Mouse (Mus musculus): ENCODE results near the gene Unc13b. TPM values are rescaled to one million over a fixed set of nuclear protein-coding genes. Genes with fewer than 3 reads are reported as not detected.
A peak's percentile ranks its signal among the peaks of the same experiment; 100 is the strongest.

The Unc13b gene
- polyA plus RNA-seq, 1 experiment: 5.0 TPM

- Histone ChIP-seq H3K27ac (ENCODE audit: insufficient read depth, low read depth, low read length) (no peak overlapping the region), H3K27me3 (replicated peaks; ENCODE audit: control insufficient read depth, insufficient read depth, low read length) (no peaks in the 10 kb centered on the region), H3K4me1 (ENCODE audit: control insufficient read depth, insufficient read depth, low read length) (no peaks in the 10 kb centered on the region), H3K4me3 (ENCODE audit: insufficient read depth, low read depth, low read length) (no peak overlapping the region), H3K36me3 (ENCODE audit: control insufficient read depth, insufficient read depth, low read length) (no peaks in the 10 kb centered on the region)
- DNase-seq: peak; percentile 5
- 30% methylated on average over 2 of the region's 2 CpGs for WGBS
- TF ChIP-seq CTCF (conservative IDR thresholded peaks at IDR 0.05; ENCODE audit: insufficient read depth, insufficient read length, low read depth, low read length) (no peak), POLR2A (IDR thresholded peaks at IDR 0.05; ENCODE audit: low read depth, low read length) (no peak)
Observed at GRCm38 (mm10) chr4:43244022-43244421, 185.3 kb downstream of the Unc13b start.

DNA sequence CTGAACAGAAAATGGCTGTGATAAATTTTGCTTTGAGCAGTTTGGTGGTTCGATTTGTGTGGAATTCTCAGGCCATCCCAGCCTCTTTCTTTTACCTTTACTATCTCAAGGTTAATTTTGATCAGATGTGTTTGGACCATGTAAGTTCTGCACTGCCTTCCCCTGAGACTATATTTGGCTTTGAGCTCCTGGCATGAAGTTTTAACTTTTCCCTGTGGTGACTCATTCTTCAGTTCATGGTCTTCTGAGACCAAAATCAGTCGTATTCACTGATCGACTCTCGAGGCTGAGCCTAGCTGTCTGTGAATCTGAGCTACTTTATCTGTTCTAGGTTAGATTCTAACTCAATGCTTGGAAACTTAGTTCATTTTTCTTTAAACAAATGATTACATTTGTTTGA lies 187.0 kb downstream of the Unc13b start:
- no peaks in the 10 kb centered on the region for H3K4me1 ChIP-seq (ENCODE audit: control insufficient read depth, insufficient read depth, low read length)
- DNase-seq: no peak
- 89% methylated on average over 4 of the region's 4 CpGs for WGBS
- TF ChIP-seq POLR2A (IDR thresholded peaks at IDR 0.05; ENCODE audit: low read depth, low read length) (no peak), CTCF (conservative IDR thresholded peaks at IDR 0.05; ENCODE audit: insufficient read depth, insufficient read length, low read depth, low read length) (no peak)
- no peak overlapping the region for H3K4me3 ChIP-seq (ENCODE audit: insufficient read depth, low read depth, low read length)
- no peak overlapping the region for H3K27ac ChIP-seq (ENCODE audit: insufficient read depth, low read depth, low read length)
- H3K27me3 ChIP-seq (replicated peaks; ENCODE audit: control insufficient read depth, insufficient read depth, low read length): no peaks in the 10 kb centered on the region
- no peaks in the 10 kb centered on the region; the same call in 1 of the 2 replicates for H3K36me3 ChIP-seq (ENCODE audit: control insufficient read depth, insufficient read depth, low read length)

DNA sequence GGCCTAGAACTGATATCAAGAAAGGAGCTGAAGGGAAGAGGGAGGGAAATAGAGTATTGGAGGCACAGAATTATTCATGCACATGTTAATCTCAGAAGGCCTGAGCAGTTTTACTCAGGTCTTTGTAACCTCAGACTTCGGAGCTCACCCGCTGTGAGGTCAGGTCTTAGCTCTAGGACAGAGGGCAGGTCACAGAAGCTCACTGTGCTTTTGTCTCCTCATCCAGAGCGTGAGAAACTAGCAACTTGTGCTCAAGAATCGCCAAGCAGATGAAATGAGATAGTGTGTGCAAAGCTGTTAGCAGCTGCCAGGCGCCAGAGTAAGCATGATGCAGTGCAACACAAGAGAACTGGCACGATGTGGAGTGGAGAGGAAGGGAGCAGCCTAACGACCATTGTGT lies 189.3 kb downstream of the Unc13b start:
- Histone ChIP-seq H3K36me3 (ENCODE audit: control insufficient read depth, insufficient read depth, low read length) (no peaks in the 10 kb centered on the region; the same call in 1 of the 2 replicates), H3K27ac (ENCODE audit: insufficient read depth, low read depth, low read length) (no peak overlapping the region), H3K4me3 (ENCODE audit: insufficient read depth, low read depth, low read length) (no peak overlapping the region), H3K4me1 (ENCODE audit: control insufficient read depth, insufficient read depth, low read length) (no peaks in the 10 kb centered on the region), H3K27me3 (replicated peaks; ENCODE audit: control insufficient read depth, insufficient read depth, low read length) (no peaks in the 10 kb centered on the region)
- DNase-seq: no peak
- TF ChIP-seq POLR2A (IDR thresholded peaks at IDR 0.05; ENCODE audit: low read depth, low read length) (no peak), CTCF (conservative IDR thresholded peaks at IDR 0.05; ENCODE audit: insufficient read depth, insufficient read length, low read depth, low read length) (no peak)
- WGBS: 74% methylated on average over 7 of the region's 7 CpGs

DNA sequence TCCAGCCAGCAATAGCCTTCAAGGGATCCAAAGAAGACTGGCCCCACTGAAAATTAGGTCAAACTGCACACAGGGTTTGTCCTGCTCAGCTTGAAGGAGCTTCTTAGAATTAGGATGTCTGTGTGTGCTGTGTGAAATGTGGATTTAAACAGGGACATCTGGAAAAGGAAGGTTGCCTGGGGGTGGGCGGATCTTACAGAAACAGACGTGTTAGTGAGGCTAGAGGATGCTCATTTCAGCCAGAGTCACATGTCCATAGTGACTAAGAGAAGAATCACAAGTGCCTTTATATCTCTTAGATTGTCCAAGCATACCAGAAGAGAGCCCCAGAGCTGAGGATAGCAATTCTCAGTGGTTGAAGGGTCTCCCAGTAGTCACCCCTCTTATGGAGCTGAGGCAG lies 190.2 kb downstream of the Unc13b start:
- H3K4me1 ChIP-seq (ENCODE audit: control insufficient read depth, insufficient read depth, low read length): no peaks in the 10 kb centered on the region
- WGBS: 89% methylated on average over 2 of the region's 2 CpGs
- H3K27ac ChIP-seq (ENCODE audit: insufficient read depth, low read depth, low read length): no peak overlapping the region
- no peaks in the 10 kb centered on the region; the same call in 1 of the 2 replicates for H3K36me3 ChIP-seq (ENCODE audit: control insufficient read depth, insufficient read depth, low read length)
- no peak for TF ChIP-seq POLR2A (IDR thresholded peaks at IDR 0.05; ENCODE audit: low read depth, low read length)
- TF ChIP-seq CTCF (conservative IDR thresholded peaks at IDR 0.05; ENCODE audit: insufficient read depth, insufficient read length, low read depth, low read length): no peak
- no peaks in the 10 kb centered on the region for H3K27me3 ChIP-seq (replicated peaks; ENCODE audit: control insufficient read depth, insufficient read depth, low read length)
- DNase-seq: no peak
- H3K4me3 ChIP-seq (ENCODE audit: insufficient read depth, low read depth, low read length): no peak overlapping the region

DNA sequence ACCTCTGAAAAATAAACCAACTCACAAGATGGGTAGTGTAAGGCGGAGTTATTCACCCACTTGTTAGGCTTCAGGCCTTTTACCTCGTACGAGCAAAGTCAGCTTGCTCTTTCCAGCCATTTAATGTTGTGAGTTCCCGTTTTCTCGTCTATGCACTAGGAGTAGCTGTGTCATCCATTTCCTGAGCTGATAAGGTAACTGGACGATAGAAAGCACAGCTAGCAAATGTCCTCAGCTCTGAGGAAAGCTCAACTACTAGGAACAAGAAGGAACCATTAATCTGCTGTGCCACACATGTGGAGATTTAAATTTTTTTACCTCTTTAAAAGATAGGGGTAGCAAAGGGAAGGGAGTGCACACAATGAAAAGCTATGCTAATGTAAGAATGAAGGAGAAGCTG lies 192.5 kb downstream of the Unc13b start:
- TF ChIP-seq POLR2A (IDR thresholded peaks at IDR 0.05; ENCODE audit: low read depth, low read length) (no peak), CTCF (conservative IDR thresholded peaks at IDR 0.05; ENCODE audit: insufficient read depth, insufficient read length, low read depth, low read length) (no peak)
- H3K36me3 ChIP-seq (ENCODE audit: control insufficient read depth, insufficient read depth, low read length): no peaks in the 10 kb centered on the region; the same call in 1 of the 2 replicates
- H3K4me1 ChIP-seq (ENCODE audit: control insufficient read depth, insufficient read depth, low read length): no peaks in the 10 kb centered on the region
- H3K27me3 ChIP-seq (replicated peaks; ENCODE audit: control insufficient read depth, insufficient read depth, low read length): no peaks in the 10 kb centered on the region
- H3K27ac ChIP-seq (ENCODE audit: insufficient read depth, low read depth, low read length): no peak overlapping the region
- DNase-seq: no peak
- H3K4me3 ChIP-seq (ENCODE audit: insufficient read depth, low read depth, low read length): no peak overlapping the region
- 84% methylated on average over 6 of the region's 6 CpGs for WGBS

DNA sequence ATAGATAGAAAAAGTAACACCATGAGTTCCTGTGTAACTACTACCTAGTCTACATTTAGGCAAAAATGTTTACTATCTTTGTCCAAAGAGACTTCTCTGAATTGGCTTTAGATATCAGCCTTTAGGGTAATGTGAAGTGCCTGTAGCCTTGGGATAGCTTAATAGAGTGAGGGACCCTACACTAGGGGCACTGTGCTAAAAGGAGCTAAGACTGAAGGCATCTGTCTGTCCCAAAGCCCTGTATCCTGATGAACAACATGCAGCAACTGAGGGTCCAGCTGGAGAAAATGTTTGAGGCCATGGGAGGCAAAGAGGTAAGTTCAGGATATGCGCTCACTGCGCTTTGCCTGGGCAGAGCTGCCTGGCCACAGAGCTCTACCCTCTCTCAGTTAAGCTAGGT lies 198.3 kb downstream of the Unc13b start:
- Histone ChIP-seq H3K36me3 (ENCODE audit: control insufficient read depth, insufficient read depth, low read length) (no peaks in the 10 kb centered on the region), H3K27me3 (replicated peaks; ENCODE audit: control insufficient read depth, insufficient read depth, low read length) (no peaks in the 10 kb centered on the region), H3K27ac (ENCODE audit: insufficient read depth, low read depth, low read length) (no peak overlapping the region), H3K4me3 (ENCODE audit: insufficient read depth, low read depth, low read length) (no peak overlapping the region), H3K4me1 (ENCODE audit: control insufficient read depth, insufficient read depth, low read length) (no peaks in the 10 kb centered on the region)
- TF ChIP-seq CTCF (conservative IDR thresholded peaks at IDR 0.05; ENCODE audit: insufficient read depth, insufficient read length, low read depth, low read length) (no peak), POLR2A (IDR thresholded peaks at IDR 0.05; ENCODE audit: low read depth, low read length) (no peak)
- 100% methylated on average over 2 of the region's 2 CpGs for WGBS
- DNase-seq: no peak

DNA sequence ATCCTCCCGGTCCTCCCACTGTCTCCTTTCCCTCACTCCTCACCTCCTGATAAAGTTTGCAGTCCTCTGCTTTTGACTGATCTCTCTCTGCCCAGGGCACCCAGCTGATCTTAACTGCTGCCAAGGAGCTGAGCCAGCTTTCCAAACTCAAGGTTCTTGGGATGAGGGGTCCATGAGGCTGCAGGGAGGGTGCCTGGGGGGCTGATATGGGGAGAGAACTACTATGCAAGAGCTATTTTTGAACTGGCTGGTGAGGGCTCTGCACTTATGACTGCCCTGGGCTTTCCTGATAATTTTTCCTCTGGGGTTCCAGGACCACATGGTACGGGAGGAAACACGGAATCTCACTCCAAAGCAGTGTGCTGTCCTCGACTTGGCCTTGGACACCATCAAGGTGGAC lies 199.8 kb downstream of the Unc13b start:
- Histone ChIP-seq H3K36me3 (ENCODE audit: control insufficient read depth, insufficient read depth, low read length) (no peaks in the 10 kb centered on the region), H3K4me3 (ENCODE audit: insufficient read depth, low read depth, low read length) (no peak overlapping the region), H3K4me1 (ENCODE audit: control insufficient read depth, insufficient read depth, low read length) (no peaks in the 10 kb centered on the region), H3K27me3 (replicated peaks; ENCODE audit: control insufficient read depth, insufficient read depth, low read length) (no peaks in the 10 kb centered on the region), H3K27ac (ENCODE audit: insufficient read depth, low read depth, low read length) (no peak overlapping the region)
- no peak for DNase-seq
- TF ChIP-seq CTCF (conservative IDR thresholded peaks at IDR 0.05; ENCODE audit: insufficient read depth, insufficient read length, low read depth, low read length) (no peak), POLR2A (IDR thresholded peaks at IDR 0.05; ENCODE audit: low read depth, low read length) (no peak)
- 91% methylated on average over 4 of the region's 4 CpGs for WGBS

DNA sequence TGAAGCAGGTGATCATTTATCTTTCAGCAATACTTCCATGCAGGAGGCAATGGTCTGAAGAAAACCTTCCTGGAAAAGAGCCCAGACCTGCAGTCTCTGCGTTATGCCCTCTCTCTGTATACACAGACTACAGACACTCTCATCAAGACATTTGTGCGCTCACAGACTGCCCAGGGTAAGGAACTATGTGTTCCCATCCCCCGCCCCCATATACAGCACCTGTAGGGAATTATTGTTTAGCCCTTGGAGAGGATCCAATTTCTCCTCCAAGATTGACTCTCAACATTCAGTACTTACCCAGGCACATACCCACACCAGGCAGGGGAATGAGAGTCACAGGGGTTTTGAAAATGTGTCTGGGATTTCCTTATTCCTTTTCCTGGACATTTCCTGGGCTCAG lies 200.7 kb downstream of the Unc13b start:
- H3K27me3 ChIP-seq (replicated peaks; ENCODE audit: control insufficient read depth, insufficient read depth, low read length): no peaks in the 10 kb centered on the region
- no peak overlapping the region for H3K27ac ChIP-seq (ENCODE audit: insufficient read depth, low read depth, low read length)
- H3K36me3 ChIP-seq (ENCODE audit: control insufficient read depth, insufficient read depth, low read length): no peaks in the 10 kb centered on the region
- no peak overlapping the region for H3K4me3 ChIP-seq (ENCODE audit: insufficient read depth, low read depth, low read length)
- no peaks in the 10 kb centered on the region for H3K4me1 ChIP-seq (ENCODE audit: control insufficient read depth, insufficient read depth, low read length)
- TF ChIP-seq POLR2A (IDR thresholded peaks at IDR 0.05; ENCODE audit: low read depth, low read length): no peak
- no peak for DNase-seq
- 76% methylated on average over 3 of the region's 3 CpGs for WGBS
